Mouse (Mus musculus): ENCODE measurements around the gene Cdk17. TPM values are rescaled to one million over a fixed set of nuclear protein-coding genes. Genes with fewer than 3 reads are reported as not detected.
A peak's percentile ranks its signal among the peaks of the same experiment; 100 is the strongest.
"Not testable (repeated sequence)": the region's sequence is repeated elsewhere in the genome, so short reads cannot be mapped to it uniquely, and the experiment has no call there.

The Cdk17 gene
- polyA plus RNA-seq, 1 experiment from 2014 or later, result 39.7 TPM

GRCm38 (mm10) chr10:93146601-93147000 is 14.1 kb upstream of the Cdk17 start:
- WGBS, result 85% methylated on average over 4 of the region's 4 CpGs
- no peak for DNase-seq (ENCODE audit: low spot score)
- H3K4me3 ChIP-seq (ENCODE audit: low read depth, low read length), result no peak overlapping the region

GRCm38 (mm10) chr10:93147691-93148090 is 13.0 kb upstream of the Cdk17 start:
- Histone ChIP-seq H3K27me3 (ENCODE audit: control insufficient read depth, insufficient read depth, low read length) (no peaks in the 10 kb centered on the region), H3K9ac (ENCODE audit: low read length) (no peak overlapping the region), H3K27ac (ENCODE audit: low read depth, low read length) (no peak overlapping the region), H3K4me2 (ENCODE audit: low read depth) (no peak overlapping the region), H3K9me3 (ENCODE audit: control insufficient read depth, low read length) (no peaks in the 10 kb centered on the region), H3K36me3 (ENCODE audit: control insufficient read depth, insufficient read depth, low read length) (no peaks in the 10 kb centered on the region), H3K4me1 (ENCODE audit: control insufficient read depth, insufficient read depth, low read length) (no peaks in the 10 kb centered on the region), H3K4me3 (ENCODE audit: low read depth, low read length) (no peak overlapping the region)
- no peak for ATAC-seq (ENCODE audit: insufficient read depth, low FRiP score, low TSS enrichment)
- 92% methylated on average over 6 of the region's 6 CpGs for WGBS
- no peak for DNase-seq (ENCODE audit: low spot score)

More at GRCm38 (mm10) chr10:93146601-93147000, 14.1 kb upstream of the Cdk17 start:
- no peaks in the 10 kb centered on the region for H3K9me3 ChIP-seq (ENCODE audit: control insufficient read depth, low read length)
- H3K9ac ChIP-seq (ENCODE audit: low read length), result no peak overlapping the region
- H3K4me1 ChIP-seq (ENCODE audit: control insufficient read depth, insufficient read depth, low read length), result no peaks in the 10 kb centered on the region
- H3K36me3 ChIP-seq (ENCODE audit: control insufficient read depth, insufficient read depth, low read length), result no peaks in the 10 kb centered on the region
- H3K27me3 ChIP-seq (ENCODE audit: control insufficient read depth, insufficient read depth, low read length), result no peaks in the 10 kb centered on the region
- no peak for ATAC-seq (ENCODE audit: insufficient read depth, low FRiP score, low TSS enrichment)
- no peak overlapping the region for H3K4me2 ChIP-seq (ENCODE audit: low read depth)
- no peak overlapping the region for H3K27ac ChIP-seq (ENCODE audit: low read depth, low read length)

- H3K27ac ChIP-seq (ENCODE audit: low read depth, low read length), result no peak overlapping the region
- H3K27me3 ChIP-seq (ENCODE audit: control insufficient read depth, insufficient read depth, low read length), result no peaks in the 10 kb centered on the region
- no peak overlapping the region for H3K4me3 ChIP-seq (ENCODE audit: low read depth, low read length)
- WGBS, result 55% methylated on average over 1 of the region's 2 CpGs
- H3K36me3 ChIP-seq (ENCODE audit: control insufficient read depth, insufficient read depth, low read length), result no peaks in the 10 kb centered on the region
- DNase-seq (ENCODE audit: low spot score) (no peak), ATAC-seq (ENCODE audit: insufficient read depth, low FRiP score, low TSS enrichment) (no peak)
- H3K9ac ChIP-seq (ENCODE audit: low read length), result no peak overlapping the region
- H3K4me1 ChIP-seq (ENCODE audit: control insufficient read depth, insufficient read depth, low read length), result no peaks in the 10 kb centered on the region
- no peak overlapping the region for H3K4me2 ChIP-seq (ENCODE audit: low read depth)
- no peaks in the 10 kb centered on the region for H3K9me3 ChIP-seq (ENCODE audit: control insufficient read depth, low read length)
These were observed 11.1 kb upstream of the Cdk17 start for GRCm38 (mm10) chr10:93149597-93149996.

GRCm38 (mm10) chr10:93151775-93152174 is 8.9 kb upstream of the Cdk17 start:
- Histone ChIP-seq H3K4me2 (ENCODE audit: low read depth) (no peak overlapping the region), H3K4me3 (ENCODE audit: low read depth, low read length) (no peak overlapping the region), H3K27me3 (ENCODE audit: control insufficient read depth, insufficient read depth, low read length) (no peaks in the 10 kb centered on the region), H3K36me3 (ENCODE audit: control insufficient read depth, insufficient read depth, low read length) (no peaks in the 10 kb centered on the region), H3K9ac (ENCODE audit: low read length) (no peak overlapping the region), H3K9me3 (ENCODE audit: control insufficient read depth, low read length) (no peaks in the 10 kb centered on the region), H3K27ac (ENCODE audit: low read depth, low read length) (no peak overlapping the region), H3K4me1 (ENCODE audit: control insufficient read depth, insufficient read depth, low read length) (no peaks in the 10 kb centered on the region)
- 81% methylated on average over 6 of the region's 6 CpGs for WGBS
- no peak for DNase-seq (ENCODE audit: low spot score)
- no peak for ATAC-seq (ENCODE audit: insufficient read depth, low FRiP score, low TSS enrichment)

GRCm38 (mm10) chr10:93152698-93153097 is 8.0 kb upstream of the Cdk17 start:
- H3K4me2 ChIP-seq (ENCODE audit: low read depth), result no peak overlapping the region
- H3K9ac ChIP-seq (ENCODE audit: low read length), result no peak overlapping the region
- H3K9me3 ChIP-seq (ENCODE audit: control insufficient read depth, low read length), result no peaks in the 10 kb centered on the region
- H3K27me3 ChIP-seq (ENCODE audit: control insufficient read depth, insufficient read depth, low read length), result no peaks in the 10 kb centered on the region
- H3K27ac ChIP-seq (ENCODE audit: low read depth, low read length), result no peak overlapping the region
- ATAC-seq (ENCODE audit: insufficient read depth, low FRiP score, low TSS enrichment) (no peak), DNase-seq (ENCODE audit: low spot score) (no peak)
- WGBS, result 87% methylated on average over 5 of the region's 5 CpGs
- no peaks in the 10 kb centered on the region for H3K4me1 ChIP-seq (ENCODE audit: control insufficient read depth, insufficient read depth, low read length)
- no peaks in the 10 kb centered on the region for H3K36me3 ChIP-seq (ENCODE audit: control insufficient read depth, insufficient read depth, low read length)
- no peak overlapping the region for H3K4me3 ChIP-seq (ENCODE audit: low read depth, low read length)

- H3K4me1 ChIP-seq (ENCODE audit: control insufficient read depth, insufficient read depth, low read length); DNase-seq (ENCODE audit: low spot score); H3K9ac ChIP-seq (ENCODE audit: low read length); H3K4me3 ChIP-seq (ENCODE audit: low read depth, low read length); H3K4me2 ChIP-seq (ENCODE audit: low read depth); H3K36me3 ChIP-seq (ENCODE audit: control insufficient read depth, insufficient read depth, low read length); ATAC-seq (ENCODE audit: insufficient read depth, low FRiP score, low TSS enrichment); H3K27me3 ChIP-seq (ENCODE audit: control insufficient read depth, insufficient read depth, low read length); H3K9me3 ChIP-seq (ENCODE audit: control insufficient read depth, low read length); H3K27ac ChIP-seq (ENCODE audit: low read depth, low read length): not testable (repeated sequence)
- WGBS, result 86% methylated on average over 2 of the region's 2 CpGs
These were observed 7.3 kb upstream of the Cdk17 start for GRCm38 (mm10) chr10:93153404-93153803.

- Histone ChIP-seq H3K27me3 (ENCODE audit: control insufficient read depth, insufficient read depth, low read length) (no peaks in the 10 kb centered on the region), H3K4me1 (ENCODE audit: control insufficient read depth, insufficient read depth, low read length) (peaks cover 6% of the 10 kb centered on the region; the same call in 1 of the 2 replicates), H3K9ac (ENCODE audit: low read length) (peak overlapping the region; percentile 98), H3K36me3 (ENCODE audit: control insufficient read depth, insufficient read depth, low read length) (no peaks in the 10 kb centered on the region), H3K4me3 (ENCODE audit: low read depth, low read length) (peak overlapping the region; percentile 78), H3K27ac (ENCODE audit: low read depth, low read length) (no peak overlapping the region), H3K4me2 (ENCODE audit: low read depth) (peak overlapping the region; percentile 43), H3K9me3 (ENCODE audit: control insufficient read depth, low read length) (no peaks in the 10 kb centered on the region)
- 27% methylated on average over 17 of the region's 17 CpGs for WGBS
- DNase-seq (ENCODE audit: low spot score) (no peak), ATAC-seq (ENCODE audit: insufficient read depth, low FRiP score, low TSS enrichment) (no peak)
These were observed 801 bp upstream of the Cdk17 start for GRCm38 (mm10) chr10:93159651-93160496.

GRCm38 (mm10) chr10:93160497-93160806 is 223 bp upstream of the Cdk17 start:
- Histone ChIP-seq H3K4me2 (ENCODE audit: low read depth) (peak overlapping the region; percentile 56), H3K36me3 (ENCODE audit: control insufficient read depth, insufficient read depth, low read length) (no peaks in the 10 kb centered on the region), H3K9me3 (ENCODE audit: control insufficient read depth, low read length) (no peaks in the 10 kb centered on the region), H3K27ac (ENCODE audit: low read depth, low read length) (peak overlapping the region; percentile 100), H3K9ac (ENCODE audit: low read length) (peak overlapping the region; percentile 98), H3K27me3 (ENCODE audit: control insufficient read depth, insufficient read depth, low read length) (no peaks in the 10 kb centered on the region), H3K4me1 (ENCODE audit: control insufficient read depth, insufficient read depth, low read length) (peaks cover 11% of the 10 kb centered on the region), H3K4me3 (ENCODE audit: low read depth, low read length) (peak overlapping the region; percentile 78)
- peak; percentile 93 for DNase-seq (ENCODE audit: low spot score)
- peak; percentile 89 for ATAC-seq (ENCODE audit: insufficient read depth, low FRiP score, low TSS enrichment)
- 0% methylated on average over 25 of the region's 26 CpGs for WGBS
